Mouse (Mus musculus) liver, embryonic 16.5 days (tissue): ENCODE results near the gene Myrfl. TPM values are rescaled to one million over a fixed set of nuclear protein-coding genes. Genes with fewer than 3 reads are reported as not detected.

Experiments used
- ATAC-seq: fragments of 200-750 bp; cut with Nextera tagmentation; 2 replicates; pipeline ENCODE4 v1.8.0; 2017; ENCODE audit warnings: low read depth, mild to moderate bottlenecking, moderate number of reproducible peaks, moderate library complexity
- H3K27ac ChIP-seq: fragments of 300-500 bp; sonication (generic); 2 replicates; pipeline ENCODE4 v1.5.1; 2014; ENCODE audit warnings: mild to moderate bottlenecking, low read length
- H3K27me3 ChIP-seq: fragments of 300-500 bp; sonication (generic); 2 replicates; pipeline ENCODE4 v1.6.1; 2014; ENCODE audit warnings: low read depth, low read length, mixed read lengths; ENCODE audit not compliant: control insufficient read depth, insufficient read depth
- H3K36me3 ChIP-seq: fragments of 300-500 bp; sonication (generic); 2 replicates; pipeline ENCODE4 v1.6.1; 2014; ENCODE audit warnings: mild to moderate bottlenecking; ENCODE audit not compliant: control insufficient read depth, insufficient read depth
- H3K4me1 ChIP-seq: fragments of 300-500 bp; sonication (generic); 2 replicates; pipeline ENCODE4 v1.6.1; 2014; ENCODE audit warnings: low read depth, low read length, mixed read lengths; ENCODE audit not compliant: control insufficient read depth
- H3K4me2 ChIP-seq: fragments of 300-500 bp; sonication (generic); 2 replicates; pipeline ENCODE4 v1.6.1; 2014; ENCODE audit warnings: low read depth, low read length, mixed read lengths
- H3K4me3 ChIP-seq: fragments of 300-500 bp; sonication (generic); 2 replicates; pipeline ENCODE4 v1.5.1; 2014; ENCODE audit warnings: low read depth, mild to moderate bottlenecking, low read length
- H3K9ac ChIP-seq: fragments of 300-500 bp; sonication (generic); 2 replicates; pipeline ENCODE4 v1.6.1; 2014; ENCODE audit warnings: low read depth, low read length
- H3K9me3 ChIP-seq: fragments of 300-500 bp; sonication (generic); replicated peaks from 2 replicates; pipeline ENCODE4 v1.6.1; 2016; ENCODE audit warnings: low read length; ENCODE audit not compliant: control insufficient read depth
- WGBS: fragments of 180-500 bp; shearing (Covaris S2); extraction: QIAGEN DNeasy Blood & Tissue Kit; methylation state at CpG from one replicate; pipeline ENCODE4 v1.1.7; 2014; ENCODE audit not compliant: insufficient replicate concordance; 5-methylcytosine and 5-hydroxymethylcytosine counted together
- polyA plus RNA-seq: library from polyadenylated mRNA; unstranded; fragments of >200 nt; fragmentation: Nextera tagmentation; extraction: Ambion mirVana; gene quantifications from 2 replicates; pipeline ENCODE4 v1.2.1, GENCODE M21; 2015

Myrfl gene
- polyA plus RNA-seq, 1 experiment from 2014 or later: 0.07 TPM

DNA sequence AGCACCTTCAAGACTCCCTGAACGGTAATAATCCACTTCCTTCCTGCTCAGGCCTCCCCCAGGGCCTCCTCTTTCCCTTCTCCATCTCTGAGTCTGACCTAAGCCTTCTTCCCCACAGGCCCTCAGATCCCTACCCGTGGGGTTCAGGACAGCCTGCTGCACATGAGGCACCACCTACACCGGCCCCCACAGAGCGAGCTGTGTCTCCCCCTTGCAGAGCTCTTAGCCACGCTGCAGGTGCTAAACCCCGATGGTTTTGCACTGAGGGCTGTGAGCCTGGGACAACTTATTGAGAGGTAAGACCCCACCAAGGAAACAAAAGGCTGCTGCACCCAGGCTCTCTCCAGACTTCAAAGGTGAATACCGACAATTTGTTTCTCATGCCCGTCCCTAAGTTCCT, 19.9 kb upstream of the Myrfl start:
- 67% methylated on average over 8 of the region's 8 CpGs for WGBS
- no peaks in the 10 kb centered on the region for H3K27me3 ChIP-seq
- ATAC-seq: no peak

GRCm38 (mm10) chr10:116915286-116915685, 18.6 kb upstream of the Myrfl start:
- Histone ChIP-seq H3K4me2 (no peak overlapping the region), H3K36me3 (peaks cover under 1% of the 10 kb centered on the region), H3K27ac (no peak overlapping the region), H3K9ac (no peak overlapping the region), H3K4me1 (peaks cover 4% of the 10 kb centered on the region), H3K9me3 (no peaks in the 10 kb centered on the region), H3K4me3 (no peak overlapping the region), H3K27me3 (no peaks in the 10 kb centered on the region)
- ATAC-seq: no peak
- 83% methylated on average over 8 of the region's 8 CpGs for WGBS

More for the DNA sequence above, 19.9 kb upstream of the Myrfl start:
- H3K36me3 ChIP-seq: no peaks in the 10 kb centered on the region; the same call in 1 of the 2 replicates
- peaks cover 4% of the 10 kb centered on the region for H3K4me1 ChIP-seq
- H3K4me2 ChIP-seq: no peak overlapping the region
- no peaks in the 10 kb centered on the region for H3K9me3 ChIP-seq
- H3K27ac ChIP-seq: no peak overlapping the region
- no peak overlapping the region for H3K4me3 ChIP-seq
- H3K9ac ChIP-seq: no peak overlapping the region

- H3K9me3 ChIP-seq: no peaks in the 10 kb centered on the region
- H3K27ac ChIP-seq: no peak overlapping the region
- H3K4me3 ChIP-seq: no peak overlapping the region
- no peaks in the 10 kb centered on the region for H3K27me3 ChIP-seq
- ATAC-seq: no peak
- 82% methylated on average over 9 of the region's 9 CpGs for WGBS
- H3K4me2 ChIP-seq: no peak overlapping the region
- peaks cover 2% of the 10 kb centered on the region for H3K36me3 ChIP-seq
- no peak overlapping the region for H3K9ac ChIP-seq
- H3K4me1 ChIP-seq: peaks cover 6% of the 10 kb centered on the region
Measured at GRCm38 (mm10) chr10:116914586-116914985, 17.9 kb upstream of the Myrfl start.

DNA sequence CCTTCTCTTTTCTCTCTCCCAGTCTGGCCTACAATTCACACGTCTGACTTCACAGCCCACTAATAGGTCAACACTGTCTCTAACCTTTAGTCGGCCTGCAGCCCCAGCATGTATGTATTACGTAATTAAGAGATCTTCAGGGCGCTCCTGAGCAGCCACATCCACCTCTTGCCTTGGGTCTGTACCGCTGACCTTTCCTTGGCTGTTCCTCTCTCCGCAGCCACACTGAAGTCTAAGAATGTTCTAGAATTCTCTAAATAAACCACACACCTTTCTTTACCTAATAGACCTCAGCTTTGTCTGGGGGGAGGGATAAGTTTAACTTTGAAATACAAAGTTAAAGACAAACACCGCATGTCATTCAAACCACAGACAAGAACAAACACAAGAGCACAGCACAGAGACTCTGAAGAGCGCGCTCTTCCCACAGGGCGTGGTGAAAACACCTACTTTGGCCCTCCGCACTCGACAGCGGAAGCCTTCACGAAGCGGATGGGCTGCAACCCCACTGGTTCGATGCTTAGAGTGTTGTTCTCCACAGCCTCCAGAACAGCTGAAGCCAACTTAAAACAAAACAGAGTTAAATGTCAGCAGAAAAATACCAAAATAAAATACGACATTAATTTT, 17.0 kb upstream of the Myrfl start:
- Histone ChIP-seq H3K36me3 (peaks cover 2% of the 10 kb centered on the region), H3K9ac (no peak overlapping the region), H3K27ac (peak overlapping the region; percentile 48; the same call in 1 of the 2 replicates), H3K4me2 (no peak overlapping the region), H3K27me3 (no peaks in the 10 kb centered on the region), H3K4me3 (no peak overlapping the region), H3K9me3 (no peaks in the 10 kb centered on the region), H3K4me1 (peaks cover 10% of the 10 kb centered on the region)
- no peak for ATAC-seq
- WGBS: 70% methylated on average over 17 of the region's 17 CpGs

DNA sequence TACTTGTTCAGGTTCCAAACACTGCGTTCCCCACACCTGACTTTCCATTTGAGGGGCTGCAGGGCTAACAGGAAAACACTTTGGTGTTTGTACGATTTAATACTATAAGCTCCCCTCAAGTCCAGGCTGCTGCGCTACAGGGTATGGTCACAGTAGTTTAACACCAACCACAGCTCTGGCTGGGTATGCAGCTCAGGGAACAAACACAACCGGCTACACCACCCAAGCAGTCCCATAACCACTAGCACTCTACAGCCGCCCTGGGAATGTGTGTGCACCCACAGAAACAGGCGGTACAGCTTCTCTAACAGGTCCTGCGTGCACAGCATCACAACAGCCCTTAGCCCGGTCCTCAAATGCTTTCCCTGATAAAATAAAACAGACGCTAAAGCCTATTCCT, 16.1 kb upstream of the Myrfl start:
- H3K4me2 ChIP-seq: no peak overlapping the region
- H3K9me3 ChIP-seq: no peaks in the 10 kb centered on the region
- H3K27me3 ChIP-seq: no peaks in the 10 kb centered on the region
- no peak for ATAC-seq
- H3K9ac ChIP-seq: no peak overlapping the region
- H3K4me1 ChIP-seq: peaks cover 10% of the 10 kb centered on the region
- WGBS: 80% methylated on average over 9 of the region's 9 CpGs
- peaks cover 2% of the 10 kb centered on the region for H3K36me3 ChIP-seq
- H3K27ac ChIP-seq: no peak overlapping the region; the same call in 1 of the 2 replicates
- no peak overlapping the region for H3K4me3 ChIP-seq

DNA sequence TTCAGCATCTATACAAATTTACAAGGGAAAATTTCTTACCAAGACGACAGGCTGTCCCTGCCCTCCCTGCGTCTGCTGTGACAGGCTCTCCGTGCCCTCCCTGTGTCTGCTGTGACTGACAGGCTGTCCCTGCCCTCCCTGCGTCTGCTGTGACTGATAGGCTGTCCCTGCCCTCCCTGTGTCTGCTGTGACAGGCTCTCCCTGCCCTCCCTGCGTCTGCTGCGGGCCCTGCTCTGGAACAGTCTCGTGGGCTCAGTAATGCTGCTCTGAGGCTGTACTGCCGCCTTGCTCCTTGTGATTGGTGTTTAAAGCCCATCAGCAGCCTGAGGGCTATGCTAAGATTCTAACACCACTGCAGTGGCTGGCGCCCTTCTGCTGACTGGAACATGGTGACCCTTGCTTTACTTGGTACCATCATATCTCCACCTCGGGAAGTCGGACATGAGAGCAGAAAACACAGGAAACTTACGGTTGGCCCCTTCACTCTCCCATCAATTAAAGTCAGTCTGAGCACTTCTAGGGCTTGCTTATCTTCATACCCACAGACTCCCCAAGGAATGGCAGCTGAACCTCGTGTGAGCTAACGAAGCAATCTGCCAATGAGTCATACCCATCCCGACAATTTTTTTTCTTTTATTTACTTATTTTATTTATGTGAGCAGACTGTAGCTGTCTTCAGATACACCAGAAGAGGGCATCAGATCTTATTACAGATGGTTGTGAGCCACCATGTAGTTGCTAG, 12.4 kb upstream of the Myrfl start:
- Histone ChIP-seq H3K4me2 (peak overlapping the region; percentile 55), H3K27me3 (no peaks in the 10 kb centered on the region), H3K9ac (peak overlapping the region; percentile 36; the same call in 1 of the 2 replicates), H3K36me3 (peaks cover 6% of the 10 kb centered on the region), H3K9me3 (no peaks in the 10 kb centered on the region), H3K4me1 (peaks cover 10% of the 10 kb centered on the region), H3K27ac (peak overlapping the region; percentile 93), H3K4me3 (peak overlapping the region; percentile 29)
- WGBS: 33% methylated on average over 15 of the region's 15 CpGs
- peak; percentile 99 for ATAC-seq

- peaks cover 7% of the 10 kb centered on the region for H3K4me1 ChIP-seq
- H3K27me3 ChIP-seq: no peaks in the 10 kb centered on the region
- no peak overlapping the region for H3K4me2 ChIP-seq
- no peaks in the 10 kb centered on the region for H3K9me3 ChIP-seq
- peaks cover 6% of the 10 kb centered on the region for H3K36me3 ChIP-seq
- H3K9ac ChIP-seq: no peak overlapping the region
- H3K4me3 ChIP-seq: no peak overlapping the region
- no peak for ATAC-seq
- WGBS: 88% methylated on average over 9 of the region's 9 CpGs
- H3K27ac ChIP-seq: no peak overlapping the region
Measured at GRCm38 (mm10) chr10:116906794-116907193, 10.1 kb upstream of the Myrfl start.

- Histone ChIP-seq H3K36me3 (peaks cover 3% of the 10 kb centered on the region; the same call in 1 of the 2 replicates), H3K27me3 (no peaks in the 10 kb centered on the region), H3K4me2 (no peak overlapping the region), H3K4me1 (peaks cover 4% of the 10 kb centered on the region), H3K9me3 (no peaks in the 10 kb centered on the region), H3K27ac (no peak overlapping the region), H3K9ac (no peak overlapping the region), H3K4me3 (no peak overlapping the region)
- WGBS: 70% methylated on average over 10 of the region's 10 CpGs
- ATAC-seq: no peak
Measured at GRCm38 (mm10) chr10:116904503-116904908, 7.8 kb upstream of the Myrfl start.
